Mouse (Mus musculus) erythroblast, embryonic 14.5 days (primary cell): ENCODE data around the gene Lrrc51.

Source experiments
- GATA1 ChIP-seq: IDR thresholded peaks from 2 replicates; pipeline ENCODE4 v1.6.1; 2012; ENCODE audit warnings: low read length, inconsistent platforms, mixed read lengths
- TAL1 ChIP-seq: IDR thresholded peaks from 3 replicates; pipeline ENCODE4 v1.6.1; 2012; ENCODE audit warnings: low read length, inconsistent platforms, mixed read lengths

GRCm38 (mm10) chr7:101902846-101903245 is 30.8 kb downstream of the Lrrc51 start:
- TF ChIP-seq GATA1: no peak
- no peak for TF ChIP-seq TAL1
